25 mouse cellular contexts compared by ENCODE assay signal in the genomic region with DNA sequence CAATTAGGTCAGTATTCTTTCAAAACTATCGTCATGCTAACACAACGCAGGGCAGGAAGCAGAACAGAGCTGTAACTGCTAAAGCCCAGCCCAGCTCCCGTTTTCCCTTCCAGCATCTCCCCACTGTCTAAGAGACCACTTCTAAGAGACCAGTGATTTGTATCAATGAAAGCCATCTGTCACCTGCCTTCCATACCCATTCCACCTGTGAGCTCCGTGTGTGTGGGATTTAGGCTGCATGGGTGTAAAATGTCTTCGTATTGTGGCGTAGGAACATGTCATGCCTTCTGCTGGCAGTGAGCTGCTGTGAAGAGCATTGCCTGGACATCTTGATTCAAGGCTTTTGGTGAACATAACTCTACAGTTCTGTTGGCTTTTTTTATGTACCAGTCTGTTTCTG.
A peak's percentile ranks its signal among the peaks of the same experiment; 100 is the strongest.
DNase-seq lines count a peak whose midpoint lies in the region; ATAC-seq and TF ChIP-seq lines count a peak whose summit lies in the region.
"Had no signal": no experiment of that assay in that cellular context is flagged by ENCODE, and none has a peak within 500 bp of the region (broad histone marks: within the 10 kb centered on the region; RNA-seq: fewer than 3 reads in every experiment).

No protein-coding gene starts in this region.

- H3K9me3 ChIP-seq in liver, postnatal 0 days (ENCODE audit: low read length): no peaks in the 10 kb centered on the region
- H3K9me3 ChIP-seq: embryonic facial prominence, embryonic 15.5 days; forebrain, embryonic 10.5 days; heart, embryonic 13.5 days; hindbrain, embryonic 13.5 days had no signal

- no peaks in the 10 kb centered on the region for H3K36me3 ChIP-seq in liver, adult 2 months (ENCODE audit: control insufficient read depth, insufficient read depth, low read length)
- no peaks in the 10 kb centered on the region for H3K36me3 ChIP-seq in liver, postnatal 0 days (replicated peaks; ENCODE audit: insufficient read depth, low read length)
- H3K36me3 ChIP-seq: embryonic facial prominence, embryonic 15.5 days; forebrain, embryonic 10.5 days; heart, embryonic 13.5 days; hindbrain, embryonic 13.5 days had no signal

- WGBS in liver, adult 2 months: 89% methylated on average over 6 of the region's 6 CpGs
- WGBS in liver, postnatal 0 days (ENCODE audit: insufficient replicate concordance): 73% methylated on average over 6 of the region's 6 CpGs

- no peak overlapping the region for H3K9ac ChIP-seq in liver, adult 2 months (ENCODE audit: low read depth, low read length)
- H3K9ac ChIP-seq in liver, postnatal 0 days (replicated peaks): no peak overlapping the region
- H3K9ac ChIP-seq: embryonic facial prominence, embryonic 15.5 days; heart, embryonic 13.5 days; hindbrain, embryonic 13.5 days had no signal

- no peak overlapping the region for H3K4me2 ChIP-seq in liver, postnatal 0 days (ENCODE audit: low read depth, low read length)
- H3K4me2 ChIP-seq: embryonic facial prominence, embryonic 15.5 days; heart, embryonic 13.5 days; hindbrain, embryonic 13.5 days had no signal

- no peak for TF ChIP-seq POLR2A in liver, adult 2 months (IDR thresholded peaks at IDR 0.05; ENCODE audit: extremely low read depth, insufficient read depth, low read length)

- H3K27me3 ChIP-seq in liver, adult 2 months (ENCODE audit: control insufficient read depth, insufficient read depth, low read length): no peaks in the 10 kb centered on the region
- H3K27me3 ChIP-seq in liver, postnatal 0 days (ENCODE audit: insufficient read depth, low read length): no peaks in the 10 kb centered on the region
- H3K27me3 ChIP-seq: CH12.LX; embryonic facial prominence, embryonic 15.5 days; heart, embryonic 13.5 days; hindbrain, embryonic 13.5 days; Patski had no signal

- H3K27ac ChIP-seq in liver, adult 2 months (replicated peaks; ENCODE audit: insufficient read depth, low read depth, low read length): peak overlapping the region; percentile 62
- H3K27ac ChIP-seq in liver, postnatal 0 days (ENCODE audit: low read depth): no peak overlapping the region
- H3K27ac ChIP-seq: embryonic facial prominence, embryonic 15.5 days; forebrain, embryonic 10.5 days; heart, adult 2 months; heart, embryonic 13.5 days had no signal

- ATAC-seq in frontal cortex, adult (ENCODE audit: low TSS enrichment): peak; percentile 50
- no peak for ATAC-seq in liver, postnatal 0 days
- ATAC-seq: forebrain, embryonic 14.5 days; hindbrain, postnatal 0 days; Patski had no signal

- no peak overlapping the region for H3K4me3 ChIP-seq in liver, adult 2 months (ENCODE audit: insufficient read depth, low read depth, low read length)
- H3K4me3 ChIP-seq in liver, postnatal 0 days (ENCODE audit: low read depth, low read length): no peak overlapping the region
- H3K4me3 ChIP-seq: embryonic facial prominence, embryonic 15.5 days; erythroblast, embryonic 14.5 days; forebrain, embryonic 10.5 days; heart, adult 2 months; heart, embryonic 13.5 days; hindbrain, embryonic 13.5 days had no signal

- TF ChIP-seq CTCF in liver, adult 2 months (IDR thresholded peaks at IDR 0.05; ENCODE audit: low read depth, low read length): no peak
- TF ChIP-seq CTCF in liver, postnatal 0 days (IDR thresholded peaks at IDR 0.05; ENCODE audit: low read depth): no peak

- H3K79me2 ChIP-seq in liver, adult 2 months (ENCODE audit: control insufficient read depth, insufficient read depth, low read length): no peaks in the 10 kb centered on the region

- H3K4me1 ChIP-seq in liver, adult 2 months (ENCODE audit: control insufficient read depth, insufficient read depth, low read length): peaks cover 17% of the 10 kb centered on the region
- peaks cover 7% of the 10 kb centered on the region; the same call in 1 of the 2 replicates for H3K4me1 ChIP-seq in liver, postnatal 0 days (ENCODE audit: insufficient read depth)

- no peak for DNase-seq in frontal cortex, postnatal 36 days (ENCODE audit: low spot score in 2 of 2)
- no peak for DNase-seq in liver, adult 2 months (ENCODE audit: extremely low read depth, low read depth, low spot score)
- no peak for DNase-seq in liver, postnatal 0 days
- DNase-seq in thymus, postnatal 0 days (ENCODE audit: low spot score): peak; percentile 50
- peak; percentile 55 for DNase-seq in thymus, postnatal 4 days
- DNase-seq in retina, embryonic 14.5 days (ENCODE audit: low spot score): no peak
- DNase-seq: adrenal gland, adult 2 months; adrenal gland, postnatal 25 days; cerebellum, adult 11 months; cerebellum, adult 9-10 months; embryo, embryonic 11 days; gastrocnemius, postnatal 10 days; heart, adult 2 months; heart, postnatal 10 days; heart, postnatal 4 days had no signal

- no peak for TF ChIP-seq EP300 in liver, postnatal 0 days (IDR thresholded peaks at IDR 0.05; ENCODE audit: low read depth)

Comparison
In these comparisons a context has a peak if more than half of its experiments do, and no peak if none do; other contexts are left out.
1. DNase-seq: peak in thymus, postnatal 0 days (single experiment) and thymus, postnatal 4 days (single experiment); none in frontal cortex, postnatal 36 days (0 of 2), liver, adult 2 months (single experiment), liver, postnatal 0 days (single experiment) and retina, embryonic 14.5 days (single experiment).